Mouse (Mus musculus) gastrocnemius, postnatal 4 days (tissue): ENCODE measurements at regions not wholly inside any gene's neighbourhood (a gene's known extent, or its start where the extent isn't known, plus 50 kb on each side); places are given as distances from the start of the nearest gene placed in this dataset.
"Not testable (repeated sequence)": the region's sequence is repeated elsewhere in the genome, so short reads cannot be mapped to it uniquely, and the experiment has no call there.

Experiments
- DNase-seq, 2 experiments: peaks; one replicate each; pipeline ENCODE4 v3.0.0; 2021 to 2022; ENCODE audit warnings: low spot score in 2 of 2, mixed read lengths in 2 of 2

- no peak for DNase-seq
Measured at GRCm38 (mm10) chr6:31129987-31130386, 171.1 kb upstream of the Klf14 start.

- no peak for DNase-seq
Measured at GRCm38 (mm10) chr6:31130522-31130921, 171.6 kb upstream of the Klf14 start.

GRCm38 (mm10) chr6:31131716-31132115, 172.8 kb upstream of the Klf14 start:
- DNase-seq, result no peak

- no peak for DNase-seq
Measured at GRCm38 (mm10) chr6:31132396-31133190, 173.7 kb upstream of the Klf14 start.

GRCm38 (mm10) chr6:31133896-31134735, 175.2 kb upstream of the Klf14 start:
- no peak for DNase-seq

GRCm38 (mm10) chr6:31134736-31135077, 175.8 kb upstream of the Klf14 start:
- no peak for DNase-seq

GRCm38 (mm10) chr6:31135580-31135979, 176.7 kb upstream of the Klf14 start:
- no peak for DNase-seq

- no peak for DNase-seq
Measured at GRCm38 (mm10) chr6:31136895-31137294, 178.0 kb upstream of the Klf14 start.

- no peak for DNase-seq
Measured at GRCm38 (mm10) chr6:31137351-31137750, 178.5 kb upstream of the Klf14 start.

- no peak for DNase-seq
Measured at GRCm38 (mm10) chr6:31140000-31140399, 181.1 kb upstream of the Klf14 start.

- DNase-seq, result no peak
Measured at GRCm38 (mm10) chr6:31140593-31140992, 181.7 kb upstream of the Klf14 start.

- DNase-seq, result no peak
Measured at GRCm38 (mm10) chr6:31141486-31141885, 182.6 kb upstream of the Klf14 start.

GRCm38 (mm10) chr6:31142479-31143007, 183.7 kb upstream of the Klf14 start:
- DNase-seq, result not testable (repeated sequence)

- DNase-seq, result no peak
Measured at GRCm38 (mm10) chr6:31145687-31146086, 186.8 kb upstream of the Klf14 start.

GRCm38 (mm10) chr6:31146779-31147178, 187.9 kb upstream of the Klf14 start:
- DNase-seq, result no peak

- no peak for DNase-seq
Measured at GRCm38 (mm10) chr6:31147682-31148081, 188.8 kb upstream of the Klf14 start.

- no peak for DNase-seq
Measured at GRCm38 (mm10) chr6:31148311-31148856, 189.5 kb upstream of the Klf14 start.

- no peak for DNase-seq
Measured at GRCm38 (mm10) chr6:31149164-31149563, 190.3 kb upstream of the Klf14 start.

GRCm38 (mm10) chr6:31150416-31150815, 191.5 kb upstream of the Klf14 start:
- DNase-seq, result no peak

- peak in 1 of 2 experiments; percentile 35 for DNase-seq
Measured at GRCm38 (mm10) chr6:31155857-31156256, 197.0 kb upstream of the Klf14 start.

- no peak for DNase-seq
Measured at GRCm38 (mm10) chr6:31156999-31157398, 198.1 kb upstream of the Klf14 start.

- no peak for DNase-seq
Measured at GRCm38 (mm10) chr6:31157429-31157828, 198.6 kb upstream of the Klf14 start.
